Mouse (Mus musculus): ENCODE data around the gene Gbf1. TPM values are rescaled to one million over a fixed set of nuclear protein-coding genes. Genes with fewer than 3 reads are reported as not detected.

Gbf1 gene
- total and polyA plus RNA-seq, 3 experiments, result 8.6 to 26.1 (median 18.7) TPM

DNA sequence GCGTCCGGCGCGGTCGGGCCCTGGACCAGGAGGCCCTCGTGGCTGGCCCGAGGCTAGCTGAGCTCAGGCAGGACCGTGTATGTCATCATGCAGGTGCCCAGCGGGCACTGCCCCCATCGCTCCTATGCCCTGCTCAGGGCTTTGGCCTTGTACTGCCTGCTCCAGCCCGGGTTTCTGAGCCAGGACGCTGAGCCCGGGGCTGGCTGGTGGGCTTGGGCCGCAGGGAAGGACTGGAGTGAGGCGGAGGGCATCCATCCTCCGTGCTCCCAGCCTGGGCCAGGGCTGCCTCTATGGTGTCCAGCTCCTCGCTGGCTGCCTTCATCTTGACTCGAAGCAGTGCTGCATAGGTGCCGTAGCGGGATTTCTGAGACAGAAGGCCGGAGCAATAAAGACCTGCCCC lies 160.3 kb downstream of the Gbf1 start:
- Histone ChIP-seq H3K27me3 (replicated peaks) (no peaks in the 10 kb centered on the region), H3K79me2 (replicated peaks; ENCODE audit: control insufficient read depth, extremely low read depth, insufficient read depth, poor library complexity, severe bottlenecking) (no peaks in the 10 kb centered on the region), H3K27ac (ENCODE audit: insufficient read depth, low read depth) (no peak overlapping the region), H3K36me3 (replicated peaks in 1 of 2; ENCODE audit: control insufficient read depth in 1 of 2, insufficient read depth in 1 of 2, low read length in 1 of 2) (peaks cover 70 to 88% of the 10 kb centered on the region in 2 experiments), H3K4me2 (ENCODE audit: insufficient read depth, low read depth, poor library complexity, severe bottlenecking) (no peak overlapping the region), H3K4me3 (replicated peaks in 1 of 3; ENCODE audit: low read depth in 2 of 3, low read length in 2 of 3, poor library complexity in 1 of 3) (no peak overlapping the region), H3K9me3 (replicated peaks; ENCODE audit: low read length) (peaks cover 3% of the 10 kb centered on the region), H3K9ac (ENCODE audit: insufficient read depth, low read depth) (no peak overlapping the region), H3K4me1 (ENCODE audit: control insufficient read depth in 1 of 2, insufficient read depth in 2 of 2) (peaks cover 0 to 51% of the 10 kb centered on the region in 2 experiments; a peak in 2 of 4 replicates)
- no peak for TF ChIP-seq MAZ (IDR thresholded peaks at IDR 0.05; ENCODE audit: low read depth, low read length)
- TF ChIP-seq NELFE (IDR thresholded peaks at IDR 0.05; ENCODE audit: low read depth, low read length), result no peak
- no peak for TF ChIP-seq ZNF384 (IDR thresholded peaks at IDR 0.05; ENCODE audit: low read depth, low read length)
- no peak for TF ChIP-seq JUND (conservative IDR thresholded peaks at IDR 0.05; ENCODE audit: low read depth, low read length)
- TF ChIP-seq GABPA (IDR thresholded peaks at IDR 0.05; ENCODE audit: insufficient replicate concordance, low read depth, low read length), result no peak
- TF ChIP-seq ZMIZ1 (IDR thresholded peaks at IDR 0.05; ENCODE audit: low read depth, low read length), result no peak
- no peak for TF ChIP-seq POLR2AphosphoS2 (IDR thresholded peaks at IDR 0.05; ENCODE audit: low read depth, low read length)
- no peak for TF ChIP-seq SIN3A (IDR thresholded peaks at IDR 0.05; ENCODE audit: low read length)
- TF ChIP-seq ZKSCAN1 (IDR thresholded peaks at IDR 0.05; ENCODE audit: borderline replicate concordance, low read depth, low read length), result no peak
- TF ChIP-seq MAX (IDR thresholded peaks at IDR 0.05; ENCODE audit: low read length), result no peak
- TF ChIP-seq IRF4 (IDR thresholded peaks at IDR 0.05; ENCODE audit: low read depth, low read length), result no peak
- DNase-seq (ENCODE audit: extremely low read depth), result no peak
- dilution Hi-C loops (cut with MboI; ENCODE audit: extremely low pct_ligation_motif_present, extremely low pct_unique_long_range_greater_than_20kb, low sequenced_read_pairs), result no loop called here
- in situ Hi-C loops (cut with MboI; ENCODE audit: low pct_ligation_motif_present, low pct_unique_long_range_greater_than_20kb, low sequenced_read_pairs), result no loop called here

- no peak overlapping the region for H3K4me2 ChIP-seq (ENCODE audit: insufficient read depth, low read depth, poor library complexity, severe bottlenecking)
Observed at GRCm38 (mm10) chr19:46313116-46313515, 160.8 kb downstream of the Gbf1 start.

More at GRCm38 (mm10) chr19:46313116-46313515, 160.8 kb downstream of the Gbf1 start:
- H3K9ac ChIP-seq (ENCODE audit: insufficient read depth, low read depth), result no peak overlapping the region
- H3K4me3 ChIP-seq (replicated peaks in 1 of 3; ENCODE audit: low read depth in 2 of 3, low read length in 2 of 3, poor library complexity in 1 of 3), result no peak overlapping the region
- no peak for TF ChIP-seq USF1 (IDR thresholded peaks at IDR 0.05; ENCODE audit: low read depth, low read length)
- no peak for TF ChIP-seq EP300 (IDR thresholded peaks at IDR 0.05; ENCODE audit: low read length)
- TF ChIP-seq MAX (IDR thresholded peaks at IDR 0.05; ENCODE audit: low read length), result no peak
- TF ChIP-seq SIN3A (IDR thresholded peaks at IDR 0.05; ENCODE audit: low read length), result no peak
- TF ChIP-seq CHD1 (IDR thresholded peaks at IDR 0.05; ENCODE audit: low read depth, low read length), result no peak
- no peak for TF ChIP-seq MAZ (IDR thresholded peaks at IDR 0.05; ENCODE audit: low read depth, low read length)
- no peak for TF ChIP-seq POLR2AphosphoS2 (IDR thresholded peaks at IDR 0.05; ENCODE audit: low read depth, low read length)
- no peak for TF ChIP-seq RCOR1 (conservative IDR thresholded peaks at IDR 0.05; ENCODE audit: low read depth, low read length)
- no peak for TF ChIP-seq MEF2A (IDR thresholded peaks at IDR 0.05; ENCODE audit: borderline replicate concordance, low read depth, low read length)
- no peak for TF ChIP-seq NRF1 (IDR thresholded peaks at IDR 0.05; ENCODE audit: low read depth, low read length)
- TF ChIP-seq ETS1 (conservative IDR thresholded peaks at IDR 0.05; ENCODE audit: low read depth, low read length), result no peak
- no peaks in the 10 kb centered on the region for H3K27me3 ChIP-seq (replicated peaks)
- H3K27ac ChIP-seq (ENCODE audit: insufficient read depth, low read depth), result no peak overlapping the region
- peaks cover 6% of the 10 kb centered on the region for H3K9me3 ChIP-seq (replicated peaks; ENCODE audit: low read length)
- peaks cover 64 to 84% of the 10 kb centered on the region in 2 experiments for H3K36me3 ChIP-seq (replicated peaks in 1 of 2; ENCODE audit: control insufficient read depth in 1 of 2, insufficient read depth in 1 of 2, low read length in 1 of 2)
- DNase-seq (ENCODE audit: extremely low read depth), result no peak
- in situ Hi-C loops (cut with MboI; ENCODE audit: low pct_ligation_motif_present, low pct_unique_long_range_greater_than_20kb, low sequenced_read_pairs) (no loop called here), dilution Hi-C loops (cut with MboI; ENCODE audit: extremely low pct_ligation_motif_present, extremely low pct_unique_long_range_greater_than_20kb, low sequenced_read_pairs) (no loop called here)
- no peaks in the 10 kb centered on the region for H3K79me2 ChIP-seq (replicated peaks; ENCODE audit: control insufficient read depth, extremely low read depth, insufficient read depth, poor library complexity, severe bottlenecking)
- H3K4me1 ChIP-seq (ENCODE audit: control insufficient read depth in 1 of 2, insufficient read depth in 2 of 2), result peaks cover 0 to 50% of the 10 kb centered on the region in 2 experiments; a peak in 2 of 4 replicates
